Mouse (Mus musculus): ENCODE results near the gene Cep97. TPM values are rescaled to one million over a fixed set of nuclear protein-coding genes. Genes with fewer than 3 reads are reported as not detected.
A peak's percentile ranks its signal among the peaks of the same experiment; 100 is the strongest.

The Cep97 gene
- polyA plus RNA-seq, 1 experiment from 2014 or later: 10.7 TPM

DNA sequence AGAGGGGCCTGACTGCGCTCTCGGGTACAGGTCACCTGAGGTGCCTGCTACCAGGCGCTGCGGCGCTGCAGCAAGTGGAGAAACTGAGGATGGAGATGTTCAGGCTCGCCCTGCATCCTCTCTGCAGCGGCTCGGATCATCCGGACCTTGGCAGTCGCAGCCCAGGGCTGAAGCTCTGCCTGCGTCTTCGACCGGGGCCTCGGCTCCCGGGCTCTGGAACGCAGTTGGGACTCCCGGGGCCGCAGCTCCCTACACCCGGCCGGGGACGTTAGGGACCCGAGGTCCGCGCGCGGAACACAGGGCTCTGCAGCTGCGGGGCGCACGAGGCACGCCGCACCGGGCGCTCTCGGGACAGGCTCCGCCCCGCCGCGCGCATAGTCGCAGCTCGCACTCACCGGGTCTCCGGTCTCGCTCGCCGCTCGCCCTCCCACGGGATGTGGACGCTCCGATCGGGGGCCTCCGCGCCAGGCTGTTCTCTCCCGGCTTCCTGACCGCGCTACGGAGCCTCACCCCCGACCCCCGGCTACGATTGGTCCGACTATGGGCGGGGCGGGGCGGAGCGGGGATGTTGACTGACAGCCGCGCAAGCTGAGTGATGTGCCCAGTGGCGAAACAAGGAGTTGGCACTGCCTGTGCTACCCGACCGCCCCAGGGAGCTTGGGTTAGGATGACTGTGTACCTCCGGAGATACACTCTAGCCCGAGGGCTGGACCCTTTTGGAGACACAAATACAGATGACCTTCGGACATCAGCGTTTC is 39.6 kb downstream of the Cep97 start, which contains the start of gene Nxpe3:
Nxpe3 (minus strand) TSS at position 393 of the 758 bp plus-strand sequence.
- under 1% methylated on average over 73 of the region's 74 CpGs for whole genome bisulfite sequencing
- peak; percentile 93 for ATAC-seq (ENCODE audit: borderline replicate concordance, extremely low read depth, low FRiP score, low TSS enrichment)

DNA sequence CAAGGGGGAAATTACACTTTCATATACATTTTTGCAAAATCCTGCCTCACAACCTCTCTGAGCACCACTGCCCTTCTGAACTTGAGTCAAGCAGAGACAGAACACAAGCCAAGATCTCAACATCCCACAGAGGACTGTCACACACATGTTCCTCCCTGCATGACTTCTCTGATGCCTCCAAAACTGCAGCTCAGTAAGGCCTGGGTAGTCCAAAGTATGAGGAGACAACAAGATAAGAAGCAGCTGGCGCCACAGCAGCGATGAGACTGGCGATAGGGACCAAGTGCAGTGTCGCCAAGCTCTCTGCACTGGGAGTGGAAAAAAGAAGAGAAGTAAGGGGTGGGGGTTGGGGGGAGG is 40.1 kb downstream of the Cep97 start:
- peak; percentile 59 for ATAC-seq (ENCODE audit: borderline replicate concordance, extremely low read depth, low FRiP score, low TSS enrichment)
- H3K27me3 ChIP-seq: no peaks in the 10 kb centered on the region
- H3K4me3 ChIP-seq: peak overlapping the region; percentile 65
- WGBS: 0% methylated on average over 4 of the region's 4 CpGs
- peak overlapping the region; percentile 86 for H3K27ac ChIP-seq
- H3K9me3 ChIP-seq: no peaks in the 10 kb centered on the region
- peaks cover 23% of the 10 kb centered on the region; the same call in 1 of the 2 replicates for H3K4me1 ChIP-seq
- H3K9ac ChIP-seq: peak overlapping the region; percentile 54
- no peaks in the 10 kb centered on the region for H3K36me3 ChIP-seq
- peak overlapping the region; percentile 87 for H3K4me2 ChIP-seq

More for the DNA sequence above, 39.6 kb downstream of the Cep97 start, which contains the start of gene Nxpe3:
- Histone ChIP-seq H3K27me3 (no peaks in the 10 kb centered on the region), H3K36me3 (no peaks in the 10 kb centered on the region), H3K4me3 (peak within 1 kb of the TSS; percentile 65), H3K4me1 (peaks cover 23% of the 10 kb centered on the region; the same call in 1 of the 2 replicates), H3K9ac (peak within 1 kb of the TSS; percentile 54), H3K9me3 (no peaks in the 10 kb centered on the region), H3K4me2 (peak within 1 kb of the TSS; percentile 87), H3K27ac (peak within 1 kb of the TSS; percentile 86)

DNA sequence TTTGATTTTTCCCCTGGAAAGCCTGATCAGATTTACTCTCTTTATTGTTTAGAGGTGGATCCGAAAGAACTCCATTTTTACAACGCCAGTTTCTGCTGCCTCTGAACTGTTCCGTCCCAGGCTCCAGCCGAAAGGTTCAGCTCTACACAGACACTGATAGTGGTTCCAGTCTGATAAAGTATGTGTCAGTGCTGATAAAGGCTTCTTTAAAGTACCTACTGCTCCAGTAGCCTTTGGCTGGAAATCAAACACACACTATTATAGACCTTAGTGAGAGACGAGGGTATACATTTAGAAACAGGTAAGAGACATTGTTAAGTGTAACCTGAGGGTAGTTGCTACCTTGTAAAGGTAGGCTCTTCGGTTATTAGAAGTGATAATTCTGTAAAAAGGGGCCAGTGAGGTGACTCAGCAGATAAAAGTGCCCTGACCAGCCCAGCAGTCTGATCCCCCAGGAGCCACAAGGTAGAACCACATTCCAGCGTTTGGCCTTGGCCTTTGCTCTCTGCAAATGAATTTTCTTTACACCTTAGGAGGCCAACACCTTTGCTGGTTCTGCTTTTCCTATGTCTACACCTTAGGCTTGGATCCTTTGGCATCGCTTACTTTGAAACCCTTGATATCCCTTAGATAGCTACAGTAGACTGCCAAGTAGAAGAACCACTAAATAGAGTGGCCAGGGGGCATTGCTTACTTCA is 41.1 kb downstream of the Cep97 start:
- no peaks in the 10 kb centered on the region for H3K27me3 ChIP-seq
- peaks cover 23% of the 10 kb centered on the region; the same call in 1 of the 2 replicates for H3K4me1 ChIP-seq
- peak overlapping the region; percentile 86 for H3K27ac ChIP-seq
- H3K4me3 ChIP-seq: peak overlapping the region; percentile 2; the same call in 1 of the 2 replicates
- H3K4me2 ChIP-seq: peak overlapping the region; percentile 87
- WGBS: 56% methylated on average over 8 of the region's 8 CpGs
- H3K9me3 ChIP-seq: no peaks in the 10 kb centered on the region
- ATAC-seq (ENCODE audit: borderline replicate concordance, extremely low read depth, low FRiP score, low TSS enrichment): no peak
- H3K36me3 ChIP-seq: 0 out of 2 replicates have a peak, but pooled peaks cover 2% of the 10 kb centered on the region
- no peak overlapping the region for H3K9ac ChIP-seq

DNA sequence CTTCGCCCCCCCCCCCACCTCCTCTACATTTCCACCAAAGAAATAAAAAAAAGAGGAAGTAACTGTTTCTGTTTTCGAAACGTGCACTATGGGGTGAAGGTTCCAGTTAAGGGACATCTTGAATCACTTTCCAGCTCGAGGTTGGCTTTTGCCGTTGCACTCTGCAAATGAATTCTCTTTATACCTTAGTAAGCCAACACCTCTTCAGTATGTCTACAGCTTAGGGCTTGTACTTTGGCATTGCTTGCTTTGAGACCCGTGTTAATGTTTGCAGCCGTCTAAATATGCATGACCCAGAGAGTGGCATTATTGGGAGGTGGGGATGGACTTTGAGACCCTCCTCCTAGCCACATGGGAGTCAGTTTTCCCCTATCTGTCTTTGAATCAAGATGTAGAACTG is 42.2 kb downstream of the Cep97 start:
- Histone ChIP-seq H3K9me3 (no peaks in the 10 kb centered on the region), H3K4me3 (no peak overlapping the region), H3K9ac (no peak overlapping the region), H3K36me3 (0 out of 2 replicates have a peak, but pooled peaks cover 7% of the 10 kb centered on the region), H3K27ac (no peak overlapping the region), H3K4me2 (no peak overlapping the region), H3K4me1 (peaks cover 23% of the 10 kb centered on the region; the same call in 1 of the 2 replicates), H3K27me3 (no peaks in the 10 kb centered on the region)
- 52% methylated on average over 7 of the region's 7 CpGs for WGBS
- ATAC-seq (ENCODE audit: borderline replicate concordance, extremely low read depth, low FRiP score, low TSS enrichment): no peak

DNA sequence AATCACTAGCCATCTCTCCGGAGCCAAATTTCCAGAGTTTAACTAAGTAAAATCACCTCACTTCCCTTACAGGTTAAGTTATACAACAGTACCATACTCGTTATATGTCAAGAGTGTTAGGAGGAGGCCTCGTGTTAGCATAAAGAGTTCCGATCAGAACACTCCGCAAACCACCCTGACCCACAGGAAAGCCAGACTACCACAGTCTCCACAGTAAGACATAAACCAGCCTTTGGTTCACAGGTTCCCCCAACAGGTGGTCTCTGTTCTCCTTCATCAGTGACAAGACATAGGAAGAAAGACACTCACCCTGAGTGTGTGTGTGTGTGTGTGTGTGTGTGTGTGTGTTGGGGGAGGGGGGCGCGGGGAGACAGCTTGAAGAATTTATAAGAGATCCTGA is 43.3 kb downstream of the Cep97 start:
- peaks cover 22% of the 10 kb centered on the region; the same call in 1 of the 2 replicates for H3K4me1 ChIP-seq
- H3K36me3 ChIP-seq: 0 out of 2 replicates have a peak, but pooled peaks cover 7% of the 10 kb centered on the region
- no peaks in the 10 kb centered on the region for H3K27me3 ChIP-seq
- H3K4me3 ChIP-seq: no peak overlapping the region
- H3K9me3 ChIP-seq: no peaks in the 10 kb centered on the region
- no peak for ATAC-seq (ENCODE audit: borderline replicate concordance, extremely low read depth, low FRiP score, low TSS enrichment)
- 87% methylated on average over 7 of the region's 7 CpGs for whole genome bisulfite sequencing
- no peak overlapping the region for H3K4me2 ChIP-seq
- H3K9ac ChIP-seq: no peak overlapping the region
- H3K27ac ChIP-seq: no peak overlapping the region

DNA sequence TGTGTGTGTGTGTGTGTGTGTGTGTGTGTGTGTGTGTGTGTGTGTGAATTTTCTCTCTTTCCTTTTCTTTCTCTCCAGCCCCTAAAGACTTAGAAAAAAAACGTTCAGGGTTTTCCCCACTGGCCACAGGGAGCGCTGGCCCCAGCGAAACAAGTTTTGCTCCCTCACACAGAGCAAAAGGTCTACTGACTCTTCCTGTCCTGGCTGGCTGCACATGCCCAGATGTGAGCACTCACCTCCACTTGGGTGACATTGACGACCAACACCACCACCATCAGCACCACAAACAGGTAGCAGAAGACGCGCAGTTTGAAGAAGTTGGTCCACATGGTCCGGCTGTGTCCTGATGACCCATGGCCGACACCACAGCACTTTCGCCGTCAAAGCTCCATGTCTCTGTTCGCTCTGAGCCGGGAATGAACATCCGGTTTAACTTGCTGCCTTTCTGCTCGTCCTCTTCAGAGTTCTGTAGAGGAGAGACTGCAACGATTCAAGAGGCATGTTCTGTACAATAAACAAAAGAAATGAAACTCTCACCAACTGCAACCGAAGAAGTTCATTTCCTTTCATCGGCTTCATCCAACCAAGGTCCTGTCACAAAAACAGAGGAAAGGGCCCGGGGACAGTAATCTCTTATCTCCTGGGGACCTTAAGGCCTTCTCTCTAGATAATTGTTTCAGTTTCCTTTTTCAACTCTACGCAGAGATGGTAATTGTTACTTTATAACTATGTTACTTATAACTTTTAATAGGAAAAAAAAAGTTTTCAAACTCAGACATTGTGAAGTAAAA is 44.1 kb downstream of the Cep97 start:
- WGBS: 79% methylated on average over 19 of the region's 19 CpGs
- H3K4me1 ChIP-seq: peaks cover 20% of the 10 kb centered on the region; the same call in 1 of the 2 replicates
- no peak overlapping the region for H3K4me2 ChIP-seq
- ATAC-seq (ENCODE audit: borderline replicate concordance, extremely low read depth, low FRiP score, low TSS enrichment): no peak
- H3K4me3 ChIP-seq: no peak overlapping the region
- H3K9ac ChIP-seq: no peak overlapping the region
- H3K9me3 ChIP-seq: no peaks in the 10 kb centered on the region
- H3K27ac ChIP-seq: no peak overlapping the region
- H3K27me3 ChIP-seq: no peaks in the 10 kb centered on the region
- H3K36me3 ChIP-seq: 0 out of 2 replicates have a peak, but pooled peaks cover 7% of the 10 kb centered on the region

DNA sequence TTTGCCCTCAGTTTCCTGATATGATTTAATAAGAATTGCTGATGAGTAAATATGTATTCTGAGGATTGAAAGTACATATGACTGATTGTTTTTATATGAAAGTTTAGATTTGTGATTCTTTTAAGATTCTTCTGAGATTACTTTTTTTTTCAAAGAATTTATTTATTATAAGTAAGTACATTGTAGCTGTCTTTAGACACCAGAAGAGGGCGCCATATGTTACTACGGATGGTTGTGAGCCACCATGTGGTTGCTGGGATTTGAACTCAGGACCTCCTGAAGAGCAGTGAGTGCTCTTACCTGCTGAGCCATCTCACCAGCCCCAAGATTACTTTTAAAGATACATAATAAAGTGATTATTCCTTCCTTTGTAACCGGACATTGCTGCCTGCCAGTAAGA is 45.2 kb downstream of the Cep97 start:
- no peaks in the 10 kb centered on the region for H3K27me3 ChIP-seq
- H3K4me1 ChIP-seq: peaks cover 17% of the 10 kb centered on the region; the same call in 1 of the 2 replicates
- no peak overlapping the region for H3K27ac ChIP-seq
- H3K36me3 ChIP-seq: 0 out of 2 replicates have a peak, but pooled peaks cover 7% of the 10 kb centered on the region
- H3K9ac ChIP-seq: no peak overlapping the region
- no peak overlapping the region for H3K4me2 ChIP-seq
- no peak for ATAC-seq (ENCODE audit: borderline replicate concordance, extremely low read depth, low FRiP score, low TSS enrichment)
- 87% methylated on average over 3 of the region's 3 CpGs for WGBS
- no peak overlapping the region for H3K4me3 ChIP-seq
- no peaks in the 10 kb centered on the region for H3K9me3 ChIP-seq

DNA sequence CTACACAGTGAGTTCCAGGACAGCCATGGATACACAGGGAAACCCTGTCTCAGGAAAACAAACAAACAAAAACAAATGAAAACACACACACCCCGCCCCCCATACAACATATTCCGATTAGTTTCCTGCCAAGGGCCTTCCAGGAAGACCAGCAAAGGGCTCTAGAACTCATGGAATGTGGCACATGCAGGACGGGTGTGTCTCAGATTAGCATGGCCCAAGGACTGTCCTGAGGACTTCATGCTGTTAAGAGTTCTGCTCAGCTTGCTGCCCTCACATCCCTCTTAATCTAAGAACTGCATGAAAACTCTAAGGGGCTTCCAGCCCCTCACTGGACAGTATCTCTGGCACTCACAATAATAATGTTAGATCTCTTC is 46.1 kb downstream of the Cep97 start:
- Histone ChIP-seq H3K4me3 (no peak overlapping the region), H3K36me3 (0 out of 2 replicates have a peak, but pooled peaks cover 7% of the 10 kb centered on the region), H3K9ac (no peak overlapping the region), H3K4me2 (no peak overlapping the region), H3K4me1 (peaks cover 8% of the 10 kb centered on the region; the same call in 1 of the 2 replicates), H3K27ac (no peak overlapping the region), H3K27me3 (no peaks in the 10 kb centered on the region), H3K9me3 (no peaks in the 10 kb centered on the region)
- no peak for ATAC-seq (ENCODE audit: borderline replicate concordance, extremely low read depth, low FRiP score, low TSS enrichment)
- WGBS: 80% methylated on average over 3 of the region's 3 CpGs

DNA sequence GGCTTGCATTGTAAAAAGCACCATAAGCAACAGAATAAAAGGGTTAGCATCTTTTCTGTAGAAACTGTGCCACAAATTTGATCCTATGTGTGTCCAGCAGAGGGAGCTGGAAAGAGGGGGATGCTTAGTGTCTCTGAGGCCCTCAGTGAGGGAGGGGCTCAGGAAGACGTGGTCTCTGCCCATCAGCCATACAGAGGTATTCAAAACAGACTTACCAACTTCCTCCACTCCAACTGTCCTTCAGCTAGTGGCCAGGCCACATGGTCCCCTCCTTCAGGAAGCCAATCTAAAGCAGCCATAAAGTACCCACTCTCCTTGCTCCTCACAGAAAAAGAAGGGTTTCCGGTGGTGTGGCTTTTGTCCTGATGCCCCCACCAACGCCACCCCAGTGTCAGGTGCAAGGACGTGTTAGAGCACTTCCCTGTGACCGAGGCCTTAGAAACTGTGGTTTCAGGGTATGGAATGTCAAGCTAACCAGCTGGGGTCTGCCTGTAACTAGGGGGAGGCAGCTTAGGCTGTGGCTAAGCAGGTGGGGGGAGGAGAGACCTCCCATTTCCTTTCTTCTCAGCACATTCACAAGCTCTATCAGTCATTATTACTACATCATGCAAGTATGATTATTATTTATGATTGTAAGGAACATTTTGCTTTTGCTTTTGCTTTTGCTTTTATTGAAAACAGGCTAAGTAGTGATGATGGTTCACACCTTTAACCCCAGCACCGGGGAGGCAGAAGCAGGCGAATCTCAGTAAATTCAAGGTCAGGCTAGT is 46.7 kb downstream of the Cep97 start:
- 0 out of 2 replicates have a peak, but pooled peaks cover 7% of the 10 kb centered on the region for H3K36me3 ChIP-seq
- no peak overlapping the region; the same call in 1 of the 2 replicates for H3K27ac ChIP-seq
- no peak for ATAC-seq (ENCODE audit: borderline replicate concordance, extremely low read depth, low FRiP score, low TSS enrichment)
- H3K4me3 ChIP-seq: no peak overlapping the region
- no peak overlapping the region for H3K9ac ChIP-seq
- 0 out of 2 replicates have a peak, but pooled peaks cover 3% of the 10 kb centered on the region for H3K4me1 ChIP-seq
- 62% methylated on average over 7 of the region's 7 CpGs for WGBS
- H3K9me3 ChIP-seq: no peaks in the 10 kb centered on the region
- H3K27me3 ChIP-seq: no peaks in the 10 kb centered on the region
- H3K4me2 ChIP-seq: no peak overlapping the region

DNA sequence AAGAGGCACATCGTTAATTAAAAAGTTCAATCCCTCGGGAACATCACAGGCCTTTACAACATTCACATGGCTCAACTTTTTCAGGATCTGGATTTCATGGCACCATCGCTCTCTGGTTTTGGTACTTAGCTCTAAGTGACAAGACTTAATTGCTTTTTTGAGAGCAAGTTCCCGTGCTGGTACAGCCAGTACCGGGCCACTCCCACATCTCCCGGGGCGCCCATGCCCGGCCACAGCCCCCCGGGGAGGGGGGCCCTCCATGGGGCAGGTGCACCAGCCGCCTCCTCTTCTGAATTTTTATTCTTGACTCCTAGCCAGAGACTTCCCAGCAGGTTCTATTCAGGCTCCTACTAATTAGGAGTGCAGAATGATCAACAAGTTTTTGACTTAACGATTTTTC is 50.4 kb downstream of the Cep97 start:
- no peaks in the 10 kb centered on the region for H3K9me3 ChIP-seq
- no peaks in the 10 kb centered on the region for H3K27me3 ChIP-seq
- H3K27ac ChIP-seq: no peak overlapping the region
- no peaks in the 10 kb centered on the region for H3K4me1 ChIP-seq
- H3K36me3 ChIP-seq: 0 out of 2 replicates have a peak, but pooled peaks cover 7% of the 10 kb centered on the region
- no peak overlapping the region for H3K4me3 ChIP-seq
- no peak overlapping the region for H3K4me2 ChIP-seq
- 83% methylated on average over 11 of the region's 11 CpGs for WGBS
- ATAC-seq (ENCODE audit: borderline replicate concordance, extremely low read depth, low FRiP score, low TSS enrichment): no peak
- no peak overlapping the region for H3K9ac ChIP-seq

DNA sequence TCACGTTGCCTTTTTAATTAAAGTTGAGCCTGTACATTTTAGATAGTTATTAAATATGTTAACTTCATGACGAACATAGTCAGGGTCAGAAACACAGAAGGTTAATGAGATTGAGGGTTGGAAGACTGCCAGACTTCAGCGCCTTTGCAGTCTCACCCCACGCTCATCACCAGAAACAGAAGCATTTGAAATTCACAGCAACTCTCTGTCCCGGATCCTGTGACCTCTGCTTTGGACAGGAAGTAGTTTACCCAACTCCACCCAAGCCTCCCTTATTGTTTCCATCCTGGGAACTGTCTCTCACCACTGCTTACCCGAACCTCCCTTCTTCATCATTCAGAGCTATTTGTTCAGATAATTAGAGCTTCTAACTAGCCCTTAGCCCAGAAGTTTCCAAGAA is 58.6 kb downstream of the Cep97 start:
- 36% methylated on average over 6 of the region's 6 CpGs for WGBS
- no peak overlapping the region for H3K4me2 ChIP-seq
- no peaks in the 10 kb centered on the region for H3K36me3 ChIP-seq
- no peak overlapping the region for H3K4me3 ChIP-seq
- H3K27ac ChIP-seq: no peak overlapping the region
- H3K9ac ChIP-seq: no peak overlapping the region
- H3K4me1 ChIP-seq: no peaks in the 10 kb centered on the region
- H3K9me3 ChIP-seq: no peaks in the 10 kb centered on the region
- H3K27me3 ChIP-seq: no peaks in the 10 kb centered on the region
- no peak for ATAC-seq (ENCODE audit: borderline replicate concordance, extremely low read depth, low FRiP score, low TSS enrichment)

Measured in lung, embryonic 15.5 days (tissue).